Mouse (Mus musculus): Measurements from ENCODE around the gene Hdac5. TPM values are rescaled to one million over a fixed set of nuclear protein-coding genes. Genes with fewer than 3 reads are reported as not detected.

Hdac5 gene
- polyA plus RNA-seq, 1 experiment from 2014 or later: 17.7 TPM

DNA sequence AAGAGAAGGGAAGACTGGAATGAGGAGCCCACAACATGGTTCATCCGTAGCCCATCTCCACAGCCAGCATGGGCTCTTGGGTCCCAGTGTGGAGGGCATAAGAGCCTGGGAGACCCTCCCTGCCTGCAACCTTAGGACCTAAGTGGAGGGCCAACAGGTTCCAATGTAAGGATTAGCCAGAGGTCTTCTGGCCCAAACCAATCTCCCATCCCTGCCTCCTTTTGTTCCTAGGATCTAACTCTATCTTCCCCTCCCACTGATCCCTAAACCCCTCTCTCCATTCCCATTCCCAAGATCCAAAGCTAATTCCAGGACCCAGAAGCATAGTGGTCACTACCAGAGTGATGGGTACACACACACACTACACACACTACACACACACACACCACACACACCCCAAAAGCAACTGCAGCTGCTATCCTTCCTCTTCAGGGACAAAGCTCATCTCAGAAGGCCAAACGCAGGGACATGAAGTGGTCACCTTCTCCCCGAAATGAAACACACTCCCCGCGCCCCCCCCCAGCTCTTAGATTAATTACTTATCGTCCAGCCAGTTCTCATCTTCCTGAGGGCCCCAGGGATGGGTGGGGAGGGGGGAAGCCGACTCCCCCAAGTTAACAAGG, 1.2 kb downstream of the Hdac5 start:
- Histone ChIP-seq H3K4me3 (ENCODE audit: low read depth, low read length) (peak overlapping the region; percentile 84), H3K27me3 (ENCODE audit: insufficient read depth, low read length) (peaks cover 3% of the 10 kb centered on the region; the same call in 1 of the 2 replicates), H3K27ac (ENCODE audit: low read depth) (no peak overlapping the region), H3K9me3 (ENCODE audit: low read length) (no peaks in the 10 kb centered on the region), H3K4me1 (ENCODE audit: insufficient read depth) (peaks cover 27% of the 10 kb centered on the region), H3K4me2 (ENCODE audit: low read depth, low read length) (peak overlapping the region; percentile 98), H3K36me3 (replicated peaks; ENCODE audit: insufficient read depth, low read length) (no peaks in the 10 kb centered on the region), H3K9ac (replicated peaks) (peak overlapping the region; percentile 72)
- ATAC-seq (no peak), DNase-seq (no peak)
- TF ChIP-seq CTCF (IDR thresholded peaks at IDR 0.05; ENCODE audit: low read depth): no peak
- TF ChIP-seq EP300 (IDR thresholded peaks at IDR 0.05; ENCODE audit: low read depth): no peak
- 19% methylated on average over 7 of the region's 7 CpGs for WGBS (ENCODE audit: insufficient replicate concordance)

GRCm38 (mm10) chr11:102228191-102228545, 1.8 kb downstream of the Hdac5 start:
- WGBS (ENCODE audit: insufficient replicate concordance): 45% methylated on average over 9 of the region's 9 CpGs
- H3K27me3 ChIP-seq (ENCODE audit: insufficient read depth, low read length): peaks cover 3% of the 10 kb centered on the region; the same call in 1 of the 2 replicates
- peak overlapping the region; percentile 98 for H3K4me2 ChIP-seq (ENCODE audit: low read depth, low read length)

GRCm38 (mm10) chr11:102227270-102228190, 2.4 kb downstream of the Hdac5 start:
- Histone ChIP-seq H3K4me3 (ENCODE audit: low read depth, low read length) (no peak overlapping the region), H3K4me1 (ENCODE audit: insufficient read depth) (peaks cover 32% of the 10 kb centered on the region), H3K27ac (ENCODE audit: low read depth) (no peak overlapping the region), H3K9ac (replicated peaks) (no peak overlapping the region), H3K27me3 (ENCODE audit: insufficient read depth, low read length) (peaks cover 3% of the 10 kb centered on the region; the same call in 1 of the 2 replicates), H3K9me3 (ENCODE audit: low read length) (no peaks in the 10 kb centered on the region), H3K4me2 (ENCODE audit: low read depth, low read length) (peak overlapping the region; percentile 98), H3K36me3 (replicated peaks; ENCODE audit: insufficient read depth, low read length) (no peaks in the 10 kb centered on the region)
- WGBS (ENCODE audit: insufficient replicate concordance): 59% methylated on average over 12 of the region's 12 CpGs
- no peak for ATAC-seq
- DNase-seq: no peak
- no peak for TF ChIP-seq EP300 (IDR thresholded peaks at IDR 0.05; ENCODE audit: low read depth)
- TF ChIP-seq CTCF (IDR thresholded peaks at IDR 0.05; ENCODE audit: low read depth): no peak

More at GRCm38 (mm10) chr11:102228191-102228545, 1.8 kb downstream of the Hdac5 start:
- DNase-seq: no peak
- Histone ChIP-seq H3K4me3 (ENCODE audit: low read depth, low read length) (no peak overlapping the region), H3K27ac (ENCODE audit: low read depth) (no peak overlapping the region), H3K4me1 (ENCODE audit: insufficient read depth) (peaks cover 27% of the 10 kb centered on the region), H3K9me3 (ENCODE audit: low read length) (no peaks in the 10 kb centered on the region), H3K36me3 (replicated peaks; ENCODE audit: insufficient read depth, low read length) (no peaks in the 10 kb centered on the region), H3K9ac (replicated peaks) (0 out of 2 replicates have a peak overlapping the region, but pooled peaks have one; percentile 1)
- ATAC-seq: no peak
- TF ChIP-seq EP300 (IDR thresholded peaks at IDR 0.05; ENCODE audit: low read depth) (no peak), CTCF (IDR thresholded peaks at IDR 0.05; ENCODE audit: low read depth) (no peak)

DNA sequence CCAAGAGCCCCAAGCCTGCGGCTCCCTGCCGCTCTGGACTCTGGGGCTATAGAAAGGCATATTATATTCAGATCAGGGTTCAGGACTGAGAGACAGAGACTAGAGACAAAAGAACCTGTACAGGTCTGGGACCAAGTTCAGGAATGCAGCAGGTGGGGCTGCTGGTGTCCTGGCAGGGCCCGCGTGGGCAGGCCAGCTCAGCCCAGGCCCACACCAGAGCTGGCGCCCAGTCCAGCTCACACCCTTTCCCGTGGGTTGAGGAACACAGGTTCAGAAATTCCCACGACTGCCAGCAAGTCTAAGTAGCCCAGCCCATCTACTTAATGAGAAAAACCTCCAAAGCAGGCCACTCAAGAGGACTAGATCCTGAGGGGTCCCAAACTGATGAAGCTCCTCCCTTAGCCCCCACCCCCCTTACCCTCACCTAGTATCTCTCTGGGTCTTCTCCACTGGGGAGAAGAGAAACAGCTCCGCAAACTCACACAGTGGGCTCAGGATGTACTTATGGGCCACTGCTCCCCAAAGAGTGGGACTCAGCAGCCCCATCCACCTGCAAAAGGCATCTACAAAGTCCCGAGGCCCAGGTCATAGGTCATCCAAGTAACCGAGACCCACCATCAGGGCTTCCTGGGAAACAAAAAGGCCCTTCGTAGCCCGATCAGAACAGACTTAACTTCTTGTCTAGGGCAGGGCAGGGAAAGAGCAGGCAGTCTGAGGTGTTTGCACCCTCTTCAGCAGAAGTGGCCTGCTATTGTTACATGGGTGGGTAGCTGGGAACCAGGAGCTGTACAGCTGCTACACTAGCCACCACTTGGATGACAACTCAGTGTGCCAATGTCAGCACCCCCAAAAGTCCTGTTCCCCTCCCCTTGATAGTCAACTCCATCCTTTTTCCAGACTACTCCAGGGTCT, 3.6 kb downstream of the Hdac5 start:
- peaks cover 3% of the 10 kb centered on the region; the same call in 1 of the 2 replicates for H3K27me3 ChIP-seq (ENCODE audit: insufficient read depth, low read length)
- no peak overlapping the region for H3K9ac ChIP-seq (replicated peaks)
- no peak overlapping the region for H3K4me2 ChIP-seq (ENCODE audit: low read depth, low read length)
- H3K27ac ChIP-seq (ENCODE audit: low read depth): no peak overlapping the region
- TF ChIP-seq CTCF (IDR thresholded peaks at IDR 0.05; ENCODE audit: low read depth) (no peak), EP300 (IDR thresholded peaks at IDR 0.05; ENCODE audit: low read depth) (no peak)
- WGBS (ENCODE audit: insufficient replicate concordance): 80% methylated on average over 12 of the region's 12 CpGs
- DNase-seq (no peak), ATAC-seq (no peak)
- H3K4me1 ChIP-seq (ENCODE audit: insufficient read depth): peaks cover 38% of the 10 kb centered on the region
- H3K4me3 ChIP-seq (ENCODE audit: low read depth, low read length): no peak overlapping the region
- no peaks in the 10 kb centered on the region for H3K36me3 ChIP-seq (replicated peaks; ENCODE audit: insufficient read depth, low read length)
- no peaks in the 10 kb centered on the region for H3K9me3 ChIP-seq (ENCODE audit: low read length)

- H3K4me1 ChIP-seq (ENCODE audit: insufficient read depth): peaks cover 42% of the 10 kb centered on the region
- H3K27ac ChIP-seq (ENCODE audit: low read depth): no peak overlapping the region
- H3K4me2 ChIP-seq (ENCODE audit: low read depth, low read length): peak overlapping the region; percentile 26; the same call in 1 of the 2 replicates
- 61% methylated on average over 5 of the region's 5 CpGs for WGBS (ENCODE audit: insufficient replicate concordance)
- peak overlapping the region; percentile 26; the same call in 1 of the 2 replicates for H3K9ac ChIP-seq (replicated peaks)
- no peak overlapping the region for H3K4me3 ChIP-seq (ENCODE audit: low read depth, low read length)
- H3K27me3 ChIP-seq (ENCODE audit: insufficient read depth, low read length): peaks cover 3% of the 10 kb centered on the region; the same call in 1 of the 2 replicates
- H3K9me3 ChIP-seq (ENCODE audit: low read length): no peaks in the 10 kb centered on the region
- no peaks in the 10 kb centered on the region for H3K36me3 ChIP-seq (replicated peaks; ENCODE audit: insufficient read depth, low read length)
- no peak for DNase-seq
- TF ChIP-seq CTCF (IDR thresholded peaks at IDR 0.05; ENCODE audit: low read depth) (no peak), EP300 (IDR thresholded peaks at IDR 0.05; ENCODE audit: low read depth) (no peak)
- no peak for ATAC-seq
These were observed 4.7 kb downstream of the Hdac5 start for GRCm38 (mm10) chr11:102225221-102225620.
